Mouse (Mus musculus): Measurements from ENCODE around the gene Dmbx1.

Gene Dmbx1

DNA sequence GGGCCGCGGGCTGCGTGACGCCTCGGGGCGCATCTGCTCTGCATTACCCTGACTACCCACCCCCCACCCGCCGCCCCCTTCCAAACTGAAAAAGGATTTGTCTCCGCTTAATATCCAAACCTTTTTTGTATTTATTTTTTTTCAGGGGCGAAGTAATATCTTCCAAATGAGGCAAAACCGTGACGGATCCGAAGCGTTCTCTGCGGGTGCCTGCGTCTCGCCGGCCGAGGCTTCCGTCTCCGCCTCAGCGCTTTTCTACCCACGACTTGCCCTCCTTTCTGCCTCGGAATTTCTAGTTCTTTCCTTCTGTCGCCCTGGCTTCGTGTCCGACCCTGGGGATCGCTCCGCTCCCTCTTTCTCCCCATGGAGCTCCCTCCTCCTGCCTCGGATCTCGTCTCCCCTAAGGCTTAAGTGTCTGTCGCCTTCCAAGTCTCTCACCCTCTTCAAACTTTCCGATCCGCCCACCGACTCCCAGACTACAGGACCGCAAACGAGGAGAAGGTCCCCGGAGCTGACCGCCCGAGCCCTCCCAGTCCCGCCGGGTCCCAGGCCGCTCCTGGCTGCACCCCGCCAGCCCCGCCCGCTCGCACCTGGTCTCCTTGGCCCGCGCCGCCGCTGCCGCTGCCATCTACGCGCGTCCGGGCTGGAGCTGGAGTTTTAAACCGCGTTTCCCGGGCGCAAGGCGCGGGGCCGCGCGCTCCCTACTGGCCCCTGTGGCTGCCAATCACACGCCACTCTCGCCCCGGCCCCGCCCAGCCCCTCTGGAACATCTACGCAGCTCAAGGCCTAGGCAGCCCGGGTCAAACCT lies at the start of gene Dmbx1:
Dmbx1 (minus strand) TSS at position 632 of the 808 bp plus-strand sequence.
- in situ Hi-C loops (cut with MboI, MseI) = no loop called here

- in situ Hi-C loops (cut with MboI, MseI) = no loop called here
Measured at GRCm38 (mm10) chr4:115989382-115989781, 49.7 kb upstream of the Dmbx1 start.

DNA sequence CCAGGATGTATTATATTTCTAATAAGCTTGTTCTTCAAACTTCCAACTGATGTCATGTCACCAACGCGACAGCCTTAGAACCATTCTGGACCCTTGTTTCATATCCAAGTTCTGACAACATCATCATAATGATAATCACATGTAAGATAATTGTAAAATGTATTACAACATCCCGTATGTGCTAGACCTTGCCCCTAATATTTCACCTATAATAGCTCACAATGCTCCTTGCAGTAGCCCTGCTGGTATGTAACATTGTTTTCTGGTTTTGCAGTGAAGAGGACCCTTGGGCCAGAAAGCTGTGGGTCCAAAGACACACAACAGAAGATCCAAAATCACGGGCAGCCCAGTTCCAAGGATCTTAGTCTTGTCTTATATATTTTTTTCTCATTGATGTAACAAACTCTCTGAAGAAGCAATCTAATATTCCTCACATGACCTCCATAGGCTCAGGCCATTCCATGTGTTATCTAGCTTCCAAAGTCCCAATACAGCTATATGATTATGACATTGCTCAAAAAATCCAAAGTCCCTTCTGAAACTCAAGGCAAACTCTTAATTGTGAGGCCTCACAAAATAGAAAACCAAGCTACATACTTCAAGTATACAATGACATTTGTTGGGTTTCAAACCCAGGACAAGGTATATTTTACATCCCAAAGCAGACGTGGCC lies 48.3 kb upstream of the Dmbx1 start:
- in situ Hi-C loops (cut with MboI, MseI) = no loop called here

DNA sequence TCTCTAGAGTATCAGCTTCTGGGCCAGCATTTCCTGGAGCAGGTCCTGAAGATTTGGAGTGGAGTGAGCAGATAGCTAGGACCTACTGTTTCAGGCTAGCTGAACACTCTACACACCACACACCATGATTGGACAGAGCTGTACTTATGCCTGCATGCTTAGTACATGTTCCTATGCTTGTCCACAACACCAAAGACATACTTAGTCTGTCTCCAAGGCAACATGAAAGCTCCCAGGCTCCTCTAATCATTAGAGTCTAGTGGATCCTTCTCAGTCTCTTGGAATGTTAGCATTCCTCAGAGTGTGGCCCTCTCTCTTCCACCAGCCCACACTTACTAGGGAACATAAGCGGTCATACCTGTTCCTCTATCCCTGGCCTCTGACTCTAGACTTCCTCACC lies 47.7 kb upstream of the Dmbx1 start:
- in situ Hi-C loops (cut with MboI, MseI) = no loop called here

- in situ Hi-C loops (cut with MboI, MseI) = loop anchor here (5.0 kb wide), 2 partner anchors 78 to 253 kb away; no protein-coding TSS in a partner anchor
Measured at GRCm38 (mm10) chr4:115984967-115985366, 45.2 kb upstream of the Dmbx1 start.

- in situ Hi-C loops (cut with MboI, MseI) = loop anchor here (5.0 kb wide), 2 partner anchors 77 to 252 kb away; no protein-coding TSS in a partner anchor
Measured at GRCm38 (mm10) chr4:115984111-115984510, 44.4 kb upstream of the Dmbx1 start.

DNA sequence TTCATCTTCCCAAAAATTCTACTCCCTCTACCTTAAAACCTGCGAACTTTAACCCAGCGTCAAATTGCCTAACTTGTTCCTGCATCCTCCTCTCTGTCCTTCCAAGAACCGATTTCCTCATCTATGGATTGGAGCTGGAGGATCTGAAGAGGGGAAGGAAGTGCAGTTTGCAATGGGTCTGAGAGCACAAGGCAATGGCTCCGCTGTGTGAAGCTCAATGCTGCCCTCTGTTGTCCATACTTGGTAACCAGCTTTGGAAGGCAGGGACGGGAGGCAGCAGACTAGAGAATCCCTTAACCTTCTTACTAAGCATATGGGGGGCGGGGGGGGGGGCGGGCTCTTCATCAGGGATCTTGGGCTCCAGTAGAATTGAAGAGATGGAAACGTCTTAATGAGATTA lies 41.0 kb upstream of the Dmbx1 start:
- in situ Hi-C loops (cut with MboI, MseI) = loop anchor here (5.0 kb wide), 2 partner anchors 73 to 248 kb away; no protein-coding TSS in a partner anchor

GRCm38 (mm10) chr4:115979437-115979836 lies 39.7 kb upstream of the Dmbx1 start:
- in situ Hi-C loops (cut with MboI, MseI) = no loop called here

DNA sequence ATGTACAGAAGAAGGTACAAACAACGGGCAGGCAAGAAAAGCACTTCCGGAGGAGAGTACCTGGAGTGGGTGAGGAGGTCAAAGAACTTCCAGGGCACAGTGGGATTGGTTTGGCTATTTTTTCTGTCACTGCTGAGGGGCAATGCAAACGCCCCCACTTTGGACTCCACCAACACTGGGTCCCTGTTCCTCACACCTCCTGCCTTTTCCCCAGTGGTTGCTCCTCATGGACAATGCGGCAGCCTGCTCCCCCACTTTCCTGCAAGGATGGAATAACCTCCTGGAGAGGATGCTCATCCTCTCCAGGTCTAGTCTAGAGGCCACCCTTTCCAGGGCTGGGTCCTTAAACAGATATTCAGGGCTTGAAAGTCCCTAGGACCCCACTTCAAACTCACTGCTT lies 39.2 kb upstream of the Dmbx1 start:
- in situ Hi-C loops (cut with MboI, MseI) = no loop called here

GRCm38 (mm10) chr4:115972543-115972942 lies 32.8 kb upstream of the Dmbx1 start:
- in situ Hi-C loops (cut with MboI, MseI) = no loop called here

- in situ Hi-C loops (cut with MboI, MseI) = no loop called here
Measured at GRCm38 (mm10) chr4:115964446-115964845, 24.7 kb upstream of the Dmbx1 start.

DNA sequence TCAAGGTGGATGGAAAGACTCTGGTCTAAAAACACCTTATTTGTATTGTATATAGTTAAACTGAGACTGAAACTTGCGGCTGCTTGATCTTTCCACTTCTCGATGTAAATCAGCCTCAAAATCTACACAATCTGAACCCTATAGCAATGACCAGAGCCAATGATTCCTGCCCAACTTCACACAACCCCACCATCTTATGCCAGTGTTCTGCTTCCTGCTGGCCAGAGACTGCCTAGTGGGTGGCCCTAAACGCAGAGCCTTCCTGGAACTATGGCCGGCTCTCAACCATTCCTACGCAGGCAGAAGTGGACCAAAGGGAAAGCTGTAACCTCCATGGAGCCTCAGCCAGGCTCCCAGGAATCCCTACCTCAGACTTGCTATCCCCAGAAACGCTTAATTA lies 24.0 kb upstream of the Dmbx1 start:
- in situ Hi-C loops (cut with MboI, MseI) = no loop called here

GRCm38 (mm10) chr4:115962671-115963412 lies 23.1 kb upstream of the Dmbx1 start:
- in situ Hi-C loops (cut with MboI, MseI) = no loop called here

DNA sequence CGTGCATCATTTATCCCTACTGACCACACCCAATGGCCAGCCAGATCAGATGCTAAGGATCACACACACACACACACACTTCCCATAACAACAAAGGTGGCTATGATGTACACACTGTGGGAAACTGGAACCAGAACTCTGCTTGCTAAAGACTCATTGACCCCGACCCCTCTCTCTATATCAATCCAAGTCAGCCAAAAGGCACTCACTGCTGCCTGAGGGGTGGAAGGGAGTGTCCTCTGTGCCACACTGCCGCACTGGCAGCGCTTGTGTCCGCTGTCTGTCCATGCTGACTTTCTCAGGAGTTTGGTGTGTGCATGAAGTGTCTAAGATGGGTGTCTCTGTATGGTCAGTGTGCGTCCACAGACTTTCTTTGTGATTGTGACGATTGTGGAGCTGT lies 22.3 kb upstream of the Dmbx1 start:
- in situ Hi-C loops (cut with MboI, MseI) = no loop called here

DNA sequence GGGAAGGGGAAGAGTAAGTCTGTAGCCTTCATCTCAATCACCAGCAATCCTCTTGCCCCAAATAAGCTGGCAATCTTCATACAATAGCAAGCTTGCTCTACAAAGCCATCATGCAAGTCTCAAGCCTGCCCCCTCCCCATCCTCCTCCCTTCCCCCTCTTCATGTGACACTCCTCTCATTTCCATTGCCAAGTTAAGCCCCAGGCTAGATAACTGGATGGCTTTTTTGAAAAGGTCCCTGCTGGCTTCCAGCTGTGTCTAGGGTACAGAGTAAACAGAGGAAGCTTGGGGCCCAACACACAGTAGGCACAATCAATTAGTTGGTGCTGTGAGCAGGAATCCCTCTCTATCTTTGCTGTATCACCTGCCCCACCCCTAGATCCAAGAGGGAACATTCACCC lies 19.8 kb upstream of the Dmbx1 start:
- in situ Hi-C loops (cut with MboI, MseI) = loop anchor here (10.0 kb wide), 3 partner anchors 55 to 815 kb away; no protein-coding TSS in a partner anchor

DNA sequence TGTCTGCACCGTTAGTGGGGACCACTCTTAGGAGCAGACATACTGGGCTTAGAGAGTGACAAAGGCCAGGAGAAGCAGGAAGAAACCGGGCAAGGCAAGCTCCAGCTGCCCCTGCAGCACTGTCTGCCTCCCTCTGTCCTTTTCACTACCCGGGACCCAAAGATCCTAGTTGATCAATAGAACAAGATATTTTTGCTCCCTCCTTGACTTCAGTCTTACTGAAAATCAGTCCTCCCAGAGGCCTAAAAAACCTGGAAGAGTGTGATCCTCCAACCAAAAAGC lies 15.7 kb upstream of the Dmbx1 start:
- in situ Hi-C loops (cut with MboI, MseI) = loop anchor here (10.0 kb wide), 3 partner anchors 51 to 819 kb away; no protein-coding TSS in a partner anchor

- in situ Hi-C loops (cut with MboI, MseI) = loop anchor here (5.0 to 10.0 kb wide), 4 partner anchors 50 to 820 kb away; no protein-coding TSS in a partner anchor
Measured at GRCm38 (mm10) chr4:115954656-115955493, 15.1 kb upstream of the Dmbx1 start.

DNA sequence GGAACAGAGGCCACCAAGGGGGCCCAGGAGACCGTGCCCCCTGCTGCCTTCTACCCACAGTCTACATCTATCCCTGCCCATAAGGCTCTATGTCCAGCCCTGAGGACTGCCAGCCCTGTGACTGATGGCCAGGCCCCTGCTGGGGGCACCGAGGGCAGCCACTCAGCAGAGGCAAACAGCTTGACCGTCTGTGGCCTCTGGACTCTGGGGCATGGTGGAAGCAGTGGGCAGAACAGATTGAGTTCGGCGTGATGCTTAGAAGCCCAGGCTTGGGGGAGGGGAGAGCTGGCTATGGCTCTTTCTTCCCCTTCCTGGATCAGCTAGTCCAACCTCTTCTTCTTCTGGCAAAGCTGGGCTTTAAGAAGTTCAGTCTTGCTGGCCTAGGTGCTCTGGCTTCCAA lies 13.8 kb upstream of the Dmbx1 start:
- in situ Hi-C loops (cut with MboI, MseI) = loop anchor here (5.0 to 10.0 kb wide), 4 partner anchors 49 to 821 kb away; no protein-coding TSS in a partner anchor

GRCm38 (mm10) chr4:115952758-115953157 lies 13.0 kb upstream of the Dmbx1 start:
- in situ Hi-C loops (cut with MboI, MseI) = loop anchor here (5.0 to 10.0 kb wide), 4 partner anchors 48 to 822 kb away; no protein-coding TSS in a partner anchor

GRCm38 (mm10) chr4:115943669-115944314 lies 4.1 kb upstream of the Dmbx1 start:
- in situ Hi-C loops (cut with MboI, MseI) = no loop called here

All from T-helper 17 cell (primary cell).